Mouse (Mus musculus): ENCODE measurements at regions not wholly inside any gene's neighbourhood (a gene's known extent, or its start where the extent isn't known, plus 50 kb on each side); places are given as distances from the start of the nearest gene placed in this dataset.
"Not testable (repeated sequence)": the region's sequence is repeated elsewhere in the genome, so short reads cannot be mapped to it uniquely, and the experiment has no call there.

GRCm38 (mm10) chr15:4206371-4206770, 168.9 kb upstream of the Plcxd3 start:
- no peak for DNase-seq

GRCm38 (mm10) chr15:4213371-4213770, 161.9 kb upstream of the Plcxd3 start:
- DNase-seq, result no peak

GRCm38 (mm10) chr15:4219102-4219501, 156.2 kb upstream of the Plcxd3 start:
- DNase-seq, result no peak

- DNase-seq, result no peak
These were observed 147.2 kb upstream of the Plcxd3 start for GRCm38 (mm10) chr15:4228055-4228454.

- no peak for DNase-seq
These were observed 134.6 kb upstream of the Plcxd3 start for GRCm38 (mm10) chr15:4240649-4241048.

- DNase-seq, result no peak
These were observed 127.6 kb upstream of the Plcxd3 start for GRCm38 (mm10) chr15:4247637-4248136.

- peak; percentile 37 for DNase-seq
These were observed 110.7 kb upstream of the Plcxd3 start for GRCm38 (mm10) chr15:4264601-4265000.

GRCm38 (mm10) chr15:4269835-4270234, 105.5 kb upstream of the Plcxd3 start:
- no peak for DNase-seq

GRCm38 (mm10) chr15:4277011-4277410, 98.3 kb upstream of the Plcxd3 start:
- DNase-seq, result no peak

GRCm38 (mm10) chr15:4307498-4307897, 67.8 kb upstream of the Plcxd3 start:
- DNase-seq, result no peak

GRCm38 (mm10) chr15:4313698-4314097, 61.6 kb upstream of the Plcxd3 start:
- not testable (repeated sequence) for DNase-seq

- no peak for DNase-seq
These were observed 59.4 kb upstream of the Plcxd3 start for GRCm38 (mm10) chr15:4315897-4316296.
